Mouse (Mus musculus): ENCODE measurements around the gene Gm42688. TPM values are rescaled to one million over a fixed set of nuclear protein-coding genes. Genes with fewer than 3 reads are reported as not detected.

The Gm42688 gene
- total and polyA plus RNA-seq, 3 experiments, result 1.2 to 1.6 (median 1.3) TPM

GRCm38 (mm10) chr6:83119734-83120051 lies 18.3 kb downstream of the Gm42688 start:
- no peak overlapping the region for H3K27ac ChIP-seq (ENCODE audit: insufficient read depth, low read depth)
- peaks cover 27 to 75% of the 10 kb centered on the region in 2 experiments for H3K4me1 ChIP-seq (ENCODE audit: control insufficient read depth in 1 of 2, insufficient read depth in 2 of 2)
- peaks cover 18 to 38% of the 10 kb centered on the region in 2 experiments for H3K36me3 ChIP-seq (replicated peaks in 1 of 2; ENCODE audit: control insufficient read depth in 1 of 2, insufficient read depth in 1 of 2, low read length in 1 of 2)
- TF ChIP-seq CHD2 (IDR thresholded peaks at IDR 0.05; ENCODE audit: low read length) (no peak), POLR2AphosphoS2 (IDR thresholded peaks at IDR 0.05; ENCODE audit: low read depth, low read length) (no peak; the same call in 1 of the 2 replicates), MEF2A (IDR thresholded peaks at IDR 0.05; ENCODE audit: borderline replicate concordance, low read depth, low read length) (no peak), NRF1 (IDR thresholded peaks at IDR 0.05; ENCODE audit: low read depth, low read length) (no peak)
- H3K79me2 ChIP-seq (replicated peaks; ENCODE audit: control insufficient read depth, extremely low read depth, insufficient read depth, poor library complexity, severe bottlenecking), result peaks cover 14% of the 10 kb centered on the region; the same call in 1 of the 2 replicates
- H3K4me3 ChIP-seq (replicated peaks in 1 of 3; ENCODE audit: low read depth in 2 of 3, low read length in 2 of 3, poor library complexity in 1 of 3), result no peak overlapping the region
- no peak overlapping the region for H3K4me2 ChIP-seq (ENCODE audit: insufficient read depth, low read depth, poor library complexity, severe bottlenecking)
- no peaks in the 10 kb centered on the region for H3K27me3 ChIP-seq (replicated peaks)
- H3K9me3 ChIP-seq (replicated peaks; ENCODE audit: low read length), result no peaks in the 10 kb centered on the region
- in situ Hi-C loops (cut with MboI; ENCODE audit: low pct_ligation_motif_present, low pct_unique_long_range_greater_than_20kb, low sequenced_read_pairs) (loop anchor here (5.0 kb wide), 1 partner anchor 38 kb away; the partner anchor contains the start of genes 1700003E16Rik and Wdr54), dilution Hi-C loops (cut with MboI; ENCODE audit: extremely low pct_ligation_motif_present, extremely low pct_unique_long_range_greater_than_20kb, low sequenced_read_pairs) (no loop called here)
- H3K9ac ChIP-seq (ENCODE audit: insufficient read depth, low read depth), result no peak overlapping the region
- no peak for DNase-seq (ENCODE audit: extremely low read depth)

GRCm38 (mm10) chr6:83120930-83121862 lies 19.8 kb downstream of the Gm42688 start, which contains the start of gene Wbp1:
TSS of gene Wbp1 (minus strand) at chr6:83121559.
- H3K9ac ChIP-seq (ENCODE audit: insufficient read depth, low read depth), result peak within 1 kb of the TSS; percentile 59
- peak within 1 kb of the TSS; percentile 81 for H3K4me2 ChIP-seq (ENCODE audit: insufficient read depth, low read depth, poor library complexity, severe bottlenecking)
- peak within 1 kb of the TSS; percentile 65 to 73 (median 67) for H3K4me3 ChIP-seq (replicated peaks in 1 of 3; ENCODE audit: low read depth in 2 of 3, low read length in 2 of 3, poor library complexity in 1 of 3)
- in situ Hi-C loops (cut with MboI; ENCODE audit: low pct_ligation_motif_present, low pct_unique_long_range_greater_than_20kb, low sequenced_read_pairs), result no loop called here
- H3K27me3 ChIP-seq (replicated peaks), result no peaks in the 10 kb centered on the region
- H3K9me3 ChIP-seq (replicated peaks; ENCODE audit: low read length), result no peaks in the 10 kb centered on the region
- peak; percentile 99 for DNase-seq (ENCODE audit: extremely low read depth)
- H3K79me2 ChIP-seq (replicated peaks; ENCODE audit: control insufficient read depth, extremely low read depth, insufficient read depth, poor library complexity, severe bottlenecking), result peaks cover 6% of the 10 kb centered on the region; the same call in 1 of the 2 replicates
- H3K4me1 ChIP-seq (ENCODE audit: control insufficient read depth in 1 of 2, insufficient read depth in 2 of 2), result peaks cover 27 to 77% of the 10 kb centered on the region in 2 experiments
- dilution Hi-C loops (cut with MboI; ENCODE audit: extremely low pct_ligation_motif_present, extremely low pct_unique_long_range_greater_than_20kb, low sequenced_read_pairs), result no loop called here
- H3K27ac ChIP-seq (ENCODE audit: insufficient read depth, low read depth), result peak within 1 kb of the TSS; percentile 44
- H3K36me3 ChIP-seq (replicated peaks in 1 of 2; ENCODE audit: control insufficient read depth in 1 of 2, insufficient read depth in 1 of 2, low read length in 1 of 2), result peaks cover 18 to 38% of the 10 kb centered on the region in 2 experiments
- TF ChIP-seq POLR2A (IDR thresholded peaks at IDR 0.05; ENCODE audit: low read depth, low read length), result peak; percentile 83
- no peak for TF ChIP-seq MAFK (IDR thresholded peaks at IDR 0.05; ENCODE audit: insufficient replicate concordance, low read length)
- no peak for TF ChIP-seq JUND (conservative IDR thresholded peaks at IDR 0.05; ENCODE audit: low read depth, low read length)
- no peak for TF ChIP-seq PAX5 (IDR thresholded peaks at IDR 0.05; ENCODE audit: low read length)
- TF ChIP-seq EP300 (IDR thresholded peaks at IDR 0.05; ENCODE audit: low read length), result no peak
- TF ChIP-seq CHD2 (IDR thresholded peaks at IDR 0.05; ENCODE audit: low read length), result peak; percentile 87
- TF ChIP-seq ZKSCAN1 (IDR thresholded peaks at IDR 0.05; ENCODE audit: borderline replicate concordance, low read depth, low read length), result no peak
- TF ChIP-seq BHLHE40 (IDR thresholded peaks at IDR 0.05; ENCODE audit: low read depth, low read length), result no peak
- TF ChIP-seq NRF1 (IDR thresholded peaks at IDR 0.05; ENCODE audit: low read depth, low read length), result peak; percentile 56
- 0 out of 2 replicates have a peak, but pooled peaks have one; percentile 44 for TF ChIP-seq TBP (conservative IDR thresholded peaks at IDR 0.05; ENCODE audit: low read depth, low read length)
- TF ChIP-seq E2F4 (IDR thresholded peaks at IDR 0.05; ENCODE audit: insufficient replicate concordance, low read depth, low read length), result peak; percentile 61; the same call in 1 of the 2 replicates
- peak; percentile 60 for TF ChIP-seq HCFC1 (IDR thresholded peaks at IDR 0.05; ENCODE audit: low read depth, low read length)
- TF ChIP-seq JUN (IDR thresholded peaks at IDR 0.05; ENCODE audit: insufficient read depth, low read depth, low read length), result no peak
- peak; percentile 39; the same call in 1 of the 2 replicates for TF ChIP-seq TCF12 (IDR thresholded peaks at IDR 0.05; ENCODE audit: low read depth, low read length)
- peak; percentile 93 for TF ChIP-seq ZMIZ1 (IDR thresholded peaks at IDR 0.05; ENCODE audit: low read depth, low read length)
- TF ChIP-seq POLR2AphosphoS2 (IDR thresholded peaks at IDR 0.05; ENCODE audit: low read depth, low read length), result peak; percentile 44; the same call in 1 of the 2 replicates
- TF ChIP-seq USF1 (IDR thresholded peaks at IDR 0.05; ENCODE audit: low read depth, low read length), result peak; percentile 11; the same call in 1 of the 2 replicates
- no peak for TF ChIP-seq RAD21 (IDR thresholded peaks at IDR 0.05; ENCODE audit: low read depth, low read length)
- no peak for TF ChIP-seq SMC3 (IDR thresholded peaks at IDR 0.05; ENCODE audit: low read depth, low read length)
- TF ChIP-seq ZC3H11A (IDR thresholded peaks at IDR 0.05; ENCODE audit: low read depth, low read length), result no peak
- no peak for TF ChIP-seq ZNF384 (IDR thresholded peaks at IDR 0.05; ENCODE audit: low read depth, low read length)
- 0 out of 2 replicates have a peak, but pooled peaks have one; percentile 17 for TF ChIP-seq MAZ (IDR thresholded peaks at IDR 0.05; ENCODE audit: low read depth, low read length)
- TF ChIP-seq MXI1 (IDR thresholded peaks at IDR 0.05; ENCODE audit: low read depth, low read length), result peak; percentile 74; the same call in 1 of the 2 replicates
- TF ChIP-seq NELFE (IDR thresholded peaks at IDR 0.05; ENCODE audit: low read depth, low read length), result peak; percentile 14
- 0 out of 2 replicates have a peak, but pooled peaks have one; percentile 32 for TF ChIP-seq MEF2A (IDR thresholded peaks at IDR 0.05; ENCODE audit: borderline replicate concordance, low read depth, low read length)
- TF ChIP-seq IRF4 (IDR thresholded peaks at IDR 0.05; ENCODE audit: low read depth, low read length), result no peak
- no peak for TF ChIP-seq KAT2A (IDR thresholded peaks at IDR 0.05; ENCODE audit: insufficient replicate concordance, low read length)
- no peak for TF ChIP-seq GABPA (IDR thresholded peaks at IDR 0.05; ENCODE audit: insufficient replicate concordance, low read depth, low read length)
